Mouse (Mus musculus) embryonic facial prominence, embryonic 13.5 days (tissue): Measurements from ENCODE around the gene Pnmt. TPM values are rescaled to one million over a fixed set of nuclear protein-coding genes. Genes with fewer than 3 reads are reported as not detected.

Experiments
- ATAC-seq: fragments of 200-750 bp; cut with Nextera tagmentation; 2 replicates; pipeline ENCODE4 v1.8.0; 2017; ENCODE audit warnings: low read depth; ENCODE audit not compliant: insufficient number of reproducible peaks, insufficient read depth, low FRiP score, low TSS enrichment
- H3K27ac ChIP-seq: fragments of 300-500 bp; sonication (generic); 2 replicates; pipeline ENCODE4 v1.5.1; 2015; ENCODE audit warnings: moderate library complexity, mild to moderate bottlenecking, inconsistent platforms
- H3K27me3 ChIP-seq: fragments of 300-500 bp; sonication (generic); 2 replicates; pipeline ENCODE4 v1.6.1; 2015; ENCODE audit warnings: mild to moderate bottlenecking, inconsistent platforms
- H3K36me3 ChIP-seq: fragments of 300-500 bp; sonication (generic); 2 replicates; pipeline ENCODE4 v1.6.1; 2015; ENCODE audit warnings: mild to moderate bottlenecking, inconsistent platforms
- H3K4me1 ChIP-seq: fragments of 300-500 bp; sonication (generic); 2 replicates; pipeline ENCODE4 v1.6.1; 2015; ENCODE audit warnings: inconsistent platforms
- H3K4me2 ChIP-seq: fragments of 300-500 bp; sonication (generic); 2 replicates; pipeline ENCODE4 v1.6.1; 2015; ENCODE audit warnings: moderate library complexity, mild to moderate bottlenecking, inconsistent platforms
- H3K4me3 ChIP-seq: fragments of 300-500 bp; sonication (generic); 2 replicates; pipeline ENCODE4 v1.5.1; 2015; ENCODE audit warnings: mild to moderate bottlenecking, inconsistent platforms
- H3K9ac ChIP-seq: fragments of 300-500 bp; sonication (generic); 2 replicates; pipeline ENCODE4 v1.6.1; 2015; ENCODE audit warnings: mild to moderate bottlenecking, inconsistent platforms
- H3K9me3 ChIP-seq: fragments of 300-500 bp; sonication (generic); 2 replicates; pipeline ENCODE4 v1.6.1; 2016; ENCODE audit warnings: inconsistent platforms
- WGBS: fragments of 180-500 bp; shearing (Covaris S2); methylation state at CpG from one replicate; pipeline ENCODE4 v1.1.7; 2015; ENCODE audit warnings: mixed read lengths; 5-methylcytosine and 5-hydroxymethylcytosine counted together
- polyA plus RNA-seq: library from polyadenylated mRNA; unstranded; fragments of >200 nt; fragmentation: Nextera tagmentation; extraction: Ambion mirVana; gene quantifications from 2 replicates; pipeline ENCODE4 v1.2.1, GENCODE M21; 2015

Pnmt gene
- polyA plus RNA-seq, 1 experiment from 2014 or later = 1.3 TPM

DNA sequence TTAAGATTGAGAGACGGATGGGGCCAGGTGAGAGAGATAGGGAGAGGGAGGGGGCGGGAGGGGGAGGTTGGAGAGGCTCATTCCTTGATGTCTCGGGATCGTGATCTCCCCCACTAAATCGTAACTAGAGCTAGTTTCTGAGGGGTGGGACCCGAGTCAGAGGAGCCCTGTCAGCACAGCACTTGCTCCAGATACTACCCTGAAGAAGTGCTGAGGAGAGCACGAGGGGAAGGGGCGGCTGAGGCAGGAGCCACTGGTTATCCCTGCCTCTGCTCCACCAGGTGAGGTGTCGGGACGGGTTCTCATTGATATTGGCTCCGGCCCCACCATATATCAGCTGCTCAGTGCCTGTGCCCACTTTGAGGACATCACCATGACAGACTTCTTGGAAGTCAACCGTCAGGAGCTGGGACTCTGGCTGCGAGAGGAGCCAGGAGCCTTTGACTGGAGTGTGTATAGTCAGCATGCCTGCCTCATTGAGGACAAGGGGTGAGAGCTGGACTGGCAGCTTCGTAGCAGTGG, 867 bp downstream of the Pnmt start:
- H3K9ac ChIP-seq = no peak overlapping the region
- no peaks in the 10 kb centered on the region for H3K36me3 ChIP-seq
- H3K4me3 ChIP-seq = no peak overlapping the region
- H3K27me3 ChIP-seq = peaks cover 83% of the 10 kb centered on the region
- WGBS = 53% methylated on average over 14 of the region's 14 CpGs
- H3K9me3 ChIP-seq = no peaks in the 10 kb centered on the region
- H3K4me2 ChIP-seq = peak overlapping the region; percentile 36; the same call in 1 of the 2 replicates
- no peak overlapping the region for H3K27ac ChIP-seq
- ATAC-seq = no peak
- H3K4me1 ChIP-seq = peaks cover 13% of the 10 kb centered on the region

- no peak overlapping the region for H3K4me2 ChIP-seq
- no peaks in the 10 kb centered on the region for H3K9me3 ChIP-seq
- no peak overlapping the region for H3K27ac ChIP-seq
- ATAC-seq = no peak
- 66% methylated on average over 10 of the region's 10 CpGs for WGBS
- H3K4me3 ChIP-seq = no peak overlapping the region
- H3K9ac ChIP-seq = no peak overlapping the region
- H3K36me3 ChIP-seq = no peaks in the 10 kb centered on the region
- peaks cover 24% of the 10 kb centered on the region for H3K4me1 ChIP-seq
- H3K27me3 ChIP-seq = peaks cover 82% of the 10 kb centered on the region
Observed at GRCm38 (mm10) chr11:98388282-98388681, 2.0 kb downstream of the Pnmt start.

DNA sequence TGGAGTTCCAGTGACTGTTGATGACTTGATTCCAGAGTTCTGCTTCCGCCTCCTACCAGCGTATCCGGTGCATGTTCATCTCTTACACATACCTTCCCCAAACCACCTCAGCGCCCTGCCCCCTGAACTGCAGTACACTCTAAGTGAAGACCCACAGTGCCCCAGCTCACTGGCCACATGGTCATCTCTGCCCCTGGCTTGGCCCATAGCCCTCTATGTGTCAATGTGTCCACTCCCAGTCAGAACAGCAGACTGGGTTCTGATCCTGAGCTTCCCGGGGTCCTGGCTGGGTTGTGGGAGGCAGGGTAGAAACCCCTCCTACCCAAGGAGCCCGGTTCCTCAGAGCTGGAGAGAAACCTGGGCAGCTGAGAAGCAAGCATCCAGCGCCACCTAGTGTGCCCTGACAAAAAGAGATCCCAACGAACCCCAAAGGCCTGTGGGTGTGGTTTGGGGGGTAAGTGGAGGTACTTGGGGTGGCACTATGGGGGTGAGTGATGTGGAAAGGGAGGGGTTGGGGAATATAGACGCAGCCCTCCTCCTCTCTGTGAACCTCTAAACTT, 3.1 kb downstream of the Pnmt start:
- Histone ChIP-seq H3K9ac (no peak overlapping the region), H3K4me3 (no peak overlapping the region), H3K27me3 (peaks cover 74% of the 10 kb centered on the region), H3K9me3 (no peaks in the 10 kb centered on the region), H3K4me1 (peaks cover 34% of the 10 kb centered on the region), H3K27ac (no peak overlapping the region), H3K4me2 (no peak overlapping the region), H3K36me3 (no peaks in the 10 kb centered on the region)
- 23% methylated on average over 9 of the region's 9 CpGs for WGBS
- no peak for ATAC-seq

GRCm38 (mm10) chr11:98390141-98390540, 3.9 kb downstream of the Pnmt start:
- 75% methylated on average over 12 of the region's 12 CpGs for WGBS
- Histone ChIP-seq H3K9me3 (no peaks in the 10 kb centered on the region), H3K36me3 (no peaks in the 10 kb centered on the region), H3K4me1 (peaks cover 42% of the 10 kb centered on the region), H3K4me2 (no peak overlapping the region), H3K27me3 (peaks cover 65% of the 10 kb centered on the region), H3K4me3 (no peak overlapping the region), H3K27ac (no peak overlapping the region), H3K9ac (no peak overlapping the region)
- no peak for ATAC-seq

GRCm38 (mm10) chr11:98392034-98392433, 5.8 kb downstream of the Pnmt start:
- no peak overlapping the region for H3K9ac ChIP-seq
- no peaks in the 10 kb centered on the region for H3K9me3 ChIP-seq
- H3K36me3 ChIP-seq = no peaks in the 10 kb centered on the region
- peaks cover 46% of the 10 kb centered on the region for H3K27me3 ChIP-seq
- H3K4me1 ChIP-seq = peaks cover 37% of the 10 kb centered on the region
- peak overlapping the region; percentile 75 for H3K27ac ChIP-seq
- no peak overlapping the region for H3K4me3 ChIP-seq
- H3K4me2 ChIP-seq = peak overlapping the region; percentile 22; the same call in 1 of the 2 replicates
- 9% methylated on average over 8 of the region's 8 CpGs for WGBS
- ATAC-seq = no peak

GRCm38 (mm10) chr11:98392645-98393044, 6.4 kb downstream of the Pnmt start:
- no peak for ATAC-seq
- Histone ChIP-seq H3K36me3 (peaks cover 5% of the 10 kb centered on the region), H3K4me1 (peaks cover 37% of the 10 kb centered on the region), H3K27ac (peak overlapping the region; percentile 75), H3K9me3 (no peaks in the 10 kb centered on the region), H3K4me3 (no peak overlapping the region), H3K27me3 (peaks cover 40% of the 10 kb centered on the region), H3K9ac (peak overlapping the region; percentile 36; the same call in 1 of the 2 replicates), H3K4me2 (peak overlapping the region; percentile 22)
- WGBS = 42% methylated on average over 4 of the region's 4 CpGs

DNA sequence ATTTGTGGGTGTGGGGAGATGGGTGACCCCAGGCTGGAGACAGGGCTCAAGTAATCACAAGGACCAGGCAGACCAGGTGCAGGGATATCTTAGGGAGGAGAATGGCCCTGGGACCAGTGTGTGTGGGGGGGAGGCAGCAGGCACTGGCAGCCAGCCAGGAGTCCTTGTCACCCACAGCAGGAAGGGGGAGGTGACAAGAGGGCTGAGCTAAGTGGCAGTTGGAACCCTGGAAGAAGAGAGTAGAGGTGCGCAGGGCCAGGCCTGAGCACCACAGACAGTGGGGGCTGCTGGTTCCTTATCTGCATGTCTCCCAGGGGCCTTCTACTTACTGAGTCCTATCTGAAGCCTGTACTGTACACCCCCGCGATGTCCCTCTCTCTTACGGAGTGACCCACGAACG, 7.1 kb downstream of the Pnmt start:
- Histone ChIP-seq H3K27ac (no peak overlapping the region), H3K4me3 (no peak overlapping the region), H3K27me3 (peaks cover 34% of the 10 kb centered on the region), H3K4me2 (no peak overlapping the region), H3K4me1 (peaks cover 37% of the 10 kb centered on the region), H3K9ac (peak overlapping the region; percentile 36; the same call in 1 of the 2 replicates), H3K36me3 (peaks cover 8% of the 10 kb centered on the region), H3K9me3 (no peaks in the 10 kb centered on the region)
- 72% methylated on average over 6 of the region's 6 CpGs for WGBS
- no peak for ATAC-seq

GRCm38 (mm10) chr11:98394301-98394700, 8.1 kb downstream of the Pnmt start:
- Histone ChIP-seq H3K27ac (0 out of 2 replicates have a peak overlapping the region, but pooled peaks have one; percentile 12), H3K9ac (no peak overlapping the region), H3K4me1 (peaks cover 34% of the 10 kb centered on the region), H3K36me3 (peaks cover 8% of the 10 kb centered on the region), H3K4me3 (no peak overlapping the region), H3K4me2 (no peak overlapping the region), H3K9me3 (no peaks in the 10 kb centered on the region), H3K27me3 (peaks cover 24% of the 10 kb centered on the region)
- no peak for ATAC-seq
- 37% methylated on average over 6 of the region's 6 CpGs for WGBS

DNA sequence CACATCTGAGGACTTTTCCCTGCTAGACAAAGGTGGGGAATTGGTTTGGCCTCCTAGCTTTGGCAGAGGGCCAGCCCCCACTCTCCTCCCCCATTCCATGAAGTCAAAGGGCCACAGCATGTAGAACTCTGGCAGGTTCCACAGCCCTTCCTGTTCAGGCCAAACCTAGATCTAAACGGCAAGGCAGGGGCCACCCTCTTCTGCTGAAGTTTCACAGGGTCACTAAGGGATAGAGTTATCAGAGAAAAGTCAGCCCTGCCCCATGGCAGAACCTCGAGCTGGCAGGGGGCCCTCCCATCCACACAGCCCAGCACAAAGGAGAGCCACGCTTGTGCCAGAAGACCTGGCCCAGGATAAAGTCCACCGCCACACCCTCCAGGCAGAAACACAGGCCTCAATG, 8.8 kb downstream of the Pnmt start:
- H3K9ac ChIP-seq = no peak overlapping the region
- no peak overlapping the region for H3K4me2 ChIP-seq
- peak overlapping the region; percentile 29; the same call in 1 of the 2 replicates for H3K27ac ChIP-seq
- 63% methylated on average over 4 of the region's 4 CpGs for WGBS
- H3K9me3 ChIP-seq = no peaks in the 10 kb centered on the region
- no peak overlapping the region for H3K4me3 ChIP-seq
- H3K27me3 ChIP-seq = peaks cover 18% of the 10 kb centered on the region
- no peak for ATAC-seq
- H3K4me1 ChIP-seq = peaks cover 38% of the 10 kb centered on the region
- peaks cover 8% of the 10 kb centered on the region for H3K36me3 ChIP-seq

DNA sequence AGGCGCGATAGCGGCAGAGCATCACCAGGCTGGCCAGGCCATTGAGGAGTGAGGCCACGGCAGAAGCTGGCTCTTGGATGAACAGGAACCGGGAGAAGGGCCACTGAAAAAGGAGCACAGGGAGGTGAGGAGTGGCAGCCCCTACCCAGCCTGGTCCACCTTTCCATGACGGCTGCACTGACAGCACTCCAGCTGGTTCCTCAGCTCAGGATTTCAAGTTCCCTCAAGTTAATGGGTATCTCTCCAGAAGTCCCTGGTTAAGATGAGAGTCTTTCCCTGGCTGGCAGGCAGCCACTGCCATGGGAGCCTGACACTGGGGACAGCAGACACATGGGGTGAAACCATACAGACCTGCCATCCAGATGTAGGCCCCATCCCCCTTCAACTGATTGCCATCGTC, 11.7 kb downstream of the Pnmt start:
- no peak overlapping the region for H3K27ac ChIP-seq
- no peaks in the 10 kb centered on the region; the same call in none of the 2 replicates for H3K27me3 ChIP-seq
- WGBS = 91% methylated on average over 7 of the region's 7 CpGs
- H3K4me2 ChIP-seq = no peak overlapping the region
- no peak for ATAC-seq
- H3K4me3 ChIP-seq = no peak overlapping the region
- H3K36me3 ChIP-seq = peaks cover 8% of the 10 kb centered on the region
- no peaks in the 10 kb centered on the region for H3K9me3 ChIP-seq
- H3K9ac ChIP-seq = no peak overlapping the region
- peaks cover 32% of the 10 kb centered on the region for H3K4me1 ChIP-seq

GRCm38 (mm10) chr11:98400161-98400726, 14.0 kb downstream of the Pnmt start, which contains the start of gene Pgap3:
Gene Pgap3 (minus strand): TSS chr11:98400490.
- Histone ChIP-seq H3K36me3 (peaks cover 8% of the 10 kb centered on the region), H3K4me3 (peak within 1 kb of the TSS; percentile 76), H3K9me3 (no peaks in the 10 kb centered on the region), H3K4me2 (peak within 1 kb of the TSS; percentile 65), H3K27ac (peak within 1 kb of the TSS; percentile 97), H3K9ac (peak within 1 kb of the TSS; percentile 82), H3K4me1 (peaks cover 9% of the 10 kb centered on the region), H3K27me3 (no peaks in the 10 kb centered on the region)
- peak; percentile 90 for ATAC-seq
- WGBS = under 1% methylated on average over 40 of the region's 40 CpGs

- H3K9ac ChIP-seq = peak overlapping the region; percentile 82
- no peaks in the 10 kb centered on the region for H3K27me3 ChIP-seq
- H3K4me2 ChIP-seq = peak overlapping the region; percentile 65
- WGBS = 55% methylated on average over 3 of the region's 3 CpGs
- peak overlapping the region; percentile 76 for H3K4me3 ChIP-seq
- no peaks in the 10 kb centered on the region for H3K9me3 ChIP-seq
- peak overlapping the region; percentile 97 for H3K27ac ChIP-seq
- peaks cover 8% of the 10 kb centered on the region for H3K36me3 ChIP-seq
- no peak for ATAC-seq
- peaks cover 9% of the 10 kb centered on the region for H3K4me1 ChIP-seq
Observed at GRCm38 (mm10) chr11:98400816-98401215, 14.6 kb downstream of the Pnmt start.
